Mouse (Mus musculus) 416B (cell line): ENCODE results near the gene Pmfbp1.
A peak's percentile ranks its signal among the peaks of the same experiment; 100 is the strongest.
"Not testable (repeated sequence)": the region's sequence is repeated elsewhere in the genome, so short reads cannot be mapped to it uniquely, and the experiment has no call there.

Experiments used
- DNase-seq: peaks from one replicate; pipeline ENCODE4 v3.0.0; 2011; ENCODE audit warnings: low read depth

The Pmfbp1 gene

DNA sequence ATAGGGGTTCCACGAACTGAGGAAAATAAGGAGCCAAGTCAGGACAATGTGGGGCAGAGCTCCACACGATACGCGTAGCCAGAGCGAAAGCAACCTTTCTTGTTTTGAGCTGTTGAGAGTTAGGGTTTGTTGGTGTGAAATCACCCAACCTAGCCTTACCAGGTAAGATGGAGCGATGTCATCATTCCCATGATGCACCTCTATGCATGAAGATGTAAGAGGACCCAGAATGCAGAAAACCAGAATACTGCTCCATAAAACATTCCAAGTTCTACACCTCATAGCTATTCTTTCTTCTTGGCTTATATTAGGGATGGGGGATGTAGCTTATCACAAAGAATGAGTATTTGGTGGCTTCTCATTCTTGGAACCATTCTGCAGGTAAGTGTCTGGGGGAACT is at the start of gene Pmfbp1:
TSS of gene Pmfbp1 (plus strand) at position 301 of the 400 bp plus-strand sequence.
- DNase-seq, result no peak

DNA sequence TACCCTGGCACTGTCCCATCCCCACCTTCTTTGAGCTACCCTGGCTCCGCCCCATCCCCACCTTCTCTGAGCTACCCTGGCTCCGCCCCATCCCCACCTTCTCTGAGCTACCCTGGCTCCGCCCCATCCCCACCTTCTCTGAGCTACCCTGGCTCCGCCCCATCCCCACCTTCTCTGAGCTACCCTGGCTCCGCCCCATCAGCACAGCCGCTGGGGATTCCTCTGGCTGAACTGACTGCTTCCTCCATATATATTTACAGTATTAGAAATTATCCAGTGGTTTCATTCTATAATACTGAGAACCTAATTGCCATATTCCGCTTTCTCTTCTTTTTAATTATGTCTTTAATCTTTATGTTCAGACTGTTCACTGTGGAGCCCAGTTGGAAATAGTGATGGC is 46.9 kb upstream of the Pmfbp1 start:
- DNase-seq, result not testable (repeated sequence)

DNA sequence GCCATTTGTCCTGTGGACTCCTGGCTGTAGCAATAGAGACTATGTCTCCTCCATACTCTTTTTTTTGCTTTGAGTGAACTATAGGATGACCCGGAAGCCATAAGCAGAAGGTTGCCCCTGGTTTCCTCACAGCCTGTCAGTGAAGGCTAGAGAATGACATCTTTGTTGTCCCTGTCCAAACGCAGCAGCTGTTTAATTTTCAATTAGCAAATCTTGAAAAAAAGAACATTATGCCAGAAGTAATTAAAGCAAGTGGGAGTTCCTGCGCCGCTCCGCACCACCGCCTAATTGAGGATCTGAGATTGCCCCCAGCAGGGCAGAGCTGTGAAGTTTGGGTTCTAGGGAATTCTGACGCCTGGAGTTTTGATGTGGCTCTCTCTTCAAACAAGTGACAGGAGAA is 42.8 kb upstream of the Pmfbp1 start:
- DNase-seq, result no peak

DNA sequence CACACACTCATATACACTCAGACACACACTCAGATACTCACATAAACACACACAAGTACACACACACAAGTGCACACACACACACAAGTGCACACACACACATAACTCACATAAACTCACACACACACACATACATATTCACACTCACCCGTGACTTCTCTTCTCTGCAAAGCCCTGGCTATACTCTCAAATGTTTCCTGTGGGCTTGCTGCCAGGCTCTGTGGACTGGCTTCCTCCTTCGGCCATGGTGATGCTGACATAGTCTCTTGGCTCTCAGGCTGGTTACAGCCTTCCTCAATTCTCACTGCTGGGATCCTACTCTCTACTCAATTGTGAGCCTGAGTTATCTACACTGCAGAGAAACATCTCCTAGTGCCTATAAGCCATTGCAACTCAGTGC is 38.7 kb upstream of the Pmfbp1 start:
- DNase-seq, result peak; percentile 3

DNA sequence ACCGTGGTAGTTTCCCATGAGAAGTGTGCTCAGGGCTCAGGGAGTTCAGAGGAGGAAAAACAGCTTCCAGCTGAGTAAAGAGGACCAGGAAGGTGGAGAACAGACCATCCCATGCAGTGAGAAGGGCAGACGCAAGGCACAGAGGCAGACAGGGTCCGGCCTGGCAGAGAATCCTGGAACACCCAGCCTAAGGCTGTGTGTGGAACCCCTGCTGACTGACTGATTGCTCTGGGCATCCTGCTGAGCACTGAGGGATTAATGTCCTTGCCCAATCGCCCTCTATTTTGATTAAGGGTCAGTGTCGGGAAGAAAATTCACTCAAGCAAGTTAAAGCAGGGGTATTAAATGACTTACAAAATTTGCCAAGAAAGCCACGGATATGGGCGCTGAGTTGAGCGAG is 36.4 kb upstream of the Pmfbp1 start:
- DNase-seq, result no peak

DNA sequence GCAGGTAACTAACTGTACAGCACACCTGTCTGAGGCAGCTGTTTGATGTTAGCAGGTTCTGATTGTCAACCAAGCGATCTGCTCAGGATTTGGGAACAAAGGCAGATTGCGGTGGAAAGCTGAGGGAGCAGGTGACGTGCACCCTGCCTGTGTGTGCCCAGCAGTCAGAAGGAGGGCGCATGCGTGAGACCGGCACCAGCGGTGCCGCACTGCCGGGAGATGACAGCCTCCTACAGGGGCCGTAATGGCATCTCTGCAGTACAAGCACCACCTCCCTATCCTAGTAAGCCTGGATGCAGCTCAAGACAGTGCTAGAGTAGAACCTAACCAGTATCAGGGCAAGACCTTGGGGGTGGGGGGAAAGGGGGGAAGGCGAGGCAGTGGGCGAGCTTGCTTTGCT is 35.2 kb upstream of the Pmfbp1 start:
- DNase-seq, result no peak

DNA sequence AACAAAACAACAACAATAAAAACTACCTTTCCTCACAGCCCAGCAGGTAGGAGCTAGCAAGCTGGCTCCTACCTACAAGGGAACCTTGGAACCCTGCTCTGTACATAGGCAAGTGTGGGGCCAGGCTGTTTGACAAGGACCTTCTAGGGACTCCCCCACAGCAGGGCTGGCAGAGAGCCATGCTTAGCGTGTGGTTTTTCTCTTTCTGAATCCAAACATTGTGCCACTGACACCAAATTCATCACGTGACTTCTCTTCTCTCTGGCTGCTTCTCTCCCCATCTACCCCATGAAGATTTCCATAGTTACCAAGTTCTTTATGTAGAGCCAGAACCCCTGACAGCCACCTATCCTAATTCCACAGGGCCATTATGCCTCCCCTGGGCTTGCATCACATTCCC is 30.8 kb upstream of the Pmfbp1 start:
- DNase-seq, result peak; percentile 20

DNA sequence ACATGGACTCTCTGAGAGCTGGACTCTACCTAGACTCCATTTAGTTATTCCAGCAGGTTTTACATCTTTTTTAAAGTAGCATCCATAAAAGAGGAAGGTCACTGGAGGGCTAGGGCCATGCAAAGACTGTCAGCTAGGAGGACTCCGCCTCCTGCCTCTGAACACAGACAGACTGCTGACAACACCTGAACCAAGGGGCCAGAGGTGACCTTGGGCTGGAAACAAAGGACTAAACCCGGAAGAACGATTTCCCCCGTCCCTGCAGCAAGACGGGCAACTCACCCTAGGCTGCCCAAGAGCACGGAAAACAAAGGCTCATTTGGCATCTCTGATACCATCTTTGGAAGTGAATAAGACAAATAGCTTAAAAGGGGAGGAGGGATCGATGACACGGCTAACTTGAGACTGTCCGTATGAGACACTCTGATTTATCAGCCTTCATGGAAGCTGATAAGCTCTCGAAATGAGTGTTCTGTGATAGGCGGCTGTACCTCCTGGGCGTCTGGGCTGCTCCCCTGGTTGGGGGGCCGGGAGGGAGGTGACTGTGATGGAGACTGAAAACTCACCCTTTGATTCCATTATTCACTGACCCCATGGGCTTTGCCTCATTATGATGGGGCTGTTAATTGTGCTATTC is 30.0 kb upstream of the Pmfbp1 start:
- DNase-seq, result no peak

DNA sequence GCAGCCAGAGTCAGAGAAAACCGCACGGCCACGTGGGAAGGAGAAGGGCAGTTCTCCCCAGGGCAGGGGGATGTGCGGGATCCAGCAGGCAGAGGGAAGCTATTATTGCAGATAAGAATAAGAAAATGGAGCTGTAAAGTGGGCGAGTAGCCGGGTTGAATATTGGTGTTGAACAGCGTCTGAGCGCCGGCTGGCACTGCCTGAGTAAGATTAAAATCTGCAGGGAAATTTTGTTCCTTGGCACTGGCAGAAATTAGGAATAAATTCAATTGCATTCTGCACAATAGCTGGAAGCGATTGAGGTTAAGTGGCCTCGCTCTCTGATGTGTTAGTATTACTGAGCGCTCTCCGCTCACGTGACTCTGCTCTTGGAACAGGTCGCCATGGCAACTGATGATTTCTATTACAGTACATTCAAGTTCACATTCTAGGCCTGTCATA is 29.4 kb upstream of the Pmfbp1 start:
- no peak for DNase-seq

DNA sequence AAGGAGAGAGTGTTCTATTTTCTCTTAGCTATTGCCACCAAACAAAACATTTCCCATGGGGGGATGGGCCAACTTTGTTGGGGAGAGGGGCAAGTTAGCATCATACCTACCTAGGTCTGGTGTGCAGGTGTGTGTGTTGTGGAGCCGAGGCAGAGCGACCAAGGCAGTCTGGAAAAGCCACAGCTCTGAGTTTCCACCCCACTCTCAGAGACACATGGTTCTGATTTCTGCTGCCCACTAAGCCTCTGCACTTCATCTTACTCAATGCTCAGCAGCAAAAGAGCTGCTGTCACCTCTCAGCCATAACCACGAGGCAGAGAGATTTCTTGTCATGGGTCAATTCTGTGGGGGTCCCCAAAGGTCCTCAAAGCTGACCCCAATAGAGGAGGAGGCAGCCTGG is 28.8 kb upstream of the Pmfbp1 start:
- no peak for DNase-seq

DNA sequence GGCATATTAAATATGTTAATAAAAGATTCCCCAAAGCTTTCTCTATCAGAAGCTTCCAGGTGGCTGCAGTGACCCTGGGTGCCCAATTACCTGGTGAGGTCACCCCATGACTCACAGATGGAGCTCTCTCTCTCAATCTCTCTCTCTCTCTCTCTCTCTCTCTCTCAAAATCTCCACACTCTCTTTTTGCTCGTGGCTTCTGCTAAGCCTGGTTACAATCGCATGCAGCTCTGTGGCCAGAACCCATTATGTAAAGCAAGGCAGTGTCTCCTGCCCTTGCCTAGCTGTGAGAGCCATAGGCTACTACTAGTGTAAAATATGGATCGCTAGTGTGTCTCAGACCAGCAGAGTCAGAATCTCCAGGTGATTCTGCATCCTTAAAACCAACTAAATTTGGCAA is 28.1 kb upstream of the Pmfbp1 start:
- no peak for DNase-seq

DNA sequence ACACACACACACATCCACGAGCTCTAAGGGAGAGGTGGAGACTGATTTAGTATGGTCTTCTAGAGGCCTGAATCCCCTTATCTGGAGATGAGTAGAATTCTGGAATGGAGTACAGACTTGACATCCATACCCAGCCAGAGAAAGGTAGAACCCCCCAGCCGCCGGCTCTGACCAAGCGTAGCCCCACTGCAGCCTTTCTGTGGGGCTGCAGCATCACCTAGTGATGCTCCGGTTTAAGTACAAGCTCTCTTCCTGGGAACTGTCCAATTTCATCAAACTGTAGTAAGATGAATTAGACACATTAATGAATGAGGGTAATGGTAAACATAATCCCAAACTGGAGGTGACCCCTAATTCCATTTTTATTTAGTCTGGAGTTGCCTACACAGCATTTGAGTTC is 26.3 kb upstream of the Pmfbp1 start:
- no peak for DNase-seq

DNA sequence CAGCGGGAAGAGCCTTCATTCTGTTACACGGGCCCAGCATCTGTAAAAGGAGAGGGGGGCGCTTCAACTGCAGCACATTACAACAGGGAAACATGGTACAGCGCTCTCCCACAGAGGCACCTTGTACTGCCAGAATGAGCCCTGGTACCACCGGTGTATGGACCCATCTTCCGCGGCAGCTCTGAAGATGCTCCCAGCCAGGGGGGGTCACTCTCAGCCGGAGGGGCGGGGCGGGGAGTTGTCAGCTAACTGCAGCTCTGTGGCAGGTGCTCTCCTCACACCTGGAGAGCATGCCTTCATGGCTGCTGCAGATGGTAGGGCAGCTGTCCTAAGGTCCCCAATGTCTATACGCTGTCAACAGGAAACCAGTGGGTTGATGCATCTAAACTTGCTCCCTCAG is 25.7 kb upstream of the Pmfbp1 start:
- DNase-seq, result no peak

DNA sequence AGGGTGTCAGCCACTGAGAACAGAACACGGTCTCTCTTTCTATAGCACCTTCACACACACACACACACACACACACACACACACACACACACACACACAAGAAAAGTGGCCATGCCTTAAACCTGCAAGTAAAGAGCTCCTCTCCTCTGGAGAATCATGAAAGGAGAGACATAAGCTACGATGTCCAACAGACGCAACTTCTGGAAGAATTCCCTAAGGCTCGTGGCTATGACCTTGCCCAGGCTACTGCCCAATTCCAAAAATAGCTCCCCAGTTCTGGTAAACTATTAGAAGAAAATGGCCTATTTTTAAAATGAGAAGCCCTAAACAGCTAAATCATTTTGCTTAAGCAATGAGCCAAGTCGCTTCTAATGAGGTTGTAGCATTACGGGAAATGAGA is 22.0 kb upstream of the Pmfbp1 start:
- DNase-seq, result no peak

DNA sequence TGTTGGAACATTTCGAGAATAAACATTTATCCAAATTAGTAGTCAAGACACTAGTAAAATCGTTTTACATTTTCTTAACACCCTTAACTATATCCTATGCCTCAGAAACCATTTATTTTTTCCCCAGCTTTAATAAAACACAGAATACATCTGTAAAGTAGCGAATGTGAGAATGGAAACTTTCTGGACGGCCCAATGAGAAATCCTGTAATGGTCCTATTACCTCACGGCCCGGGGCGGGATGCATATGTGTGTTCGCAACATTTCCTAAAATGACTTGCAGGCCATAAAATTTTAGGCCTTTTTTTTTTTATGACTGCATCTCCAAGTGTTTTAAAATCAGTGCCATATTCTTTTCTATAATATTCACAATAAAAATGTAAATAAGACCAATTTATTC is 21.4 kb upstream of the Pmfbp1 start:
- DNase-seq, result no peak

DNA sequence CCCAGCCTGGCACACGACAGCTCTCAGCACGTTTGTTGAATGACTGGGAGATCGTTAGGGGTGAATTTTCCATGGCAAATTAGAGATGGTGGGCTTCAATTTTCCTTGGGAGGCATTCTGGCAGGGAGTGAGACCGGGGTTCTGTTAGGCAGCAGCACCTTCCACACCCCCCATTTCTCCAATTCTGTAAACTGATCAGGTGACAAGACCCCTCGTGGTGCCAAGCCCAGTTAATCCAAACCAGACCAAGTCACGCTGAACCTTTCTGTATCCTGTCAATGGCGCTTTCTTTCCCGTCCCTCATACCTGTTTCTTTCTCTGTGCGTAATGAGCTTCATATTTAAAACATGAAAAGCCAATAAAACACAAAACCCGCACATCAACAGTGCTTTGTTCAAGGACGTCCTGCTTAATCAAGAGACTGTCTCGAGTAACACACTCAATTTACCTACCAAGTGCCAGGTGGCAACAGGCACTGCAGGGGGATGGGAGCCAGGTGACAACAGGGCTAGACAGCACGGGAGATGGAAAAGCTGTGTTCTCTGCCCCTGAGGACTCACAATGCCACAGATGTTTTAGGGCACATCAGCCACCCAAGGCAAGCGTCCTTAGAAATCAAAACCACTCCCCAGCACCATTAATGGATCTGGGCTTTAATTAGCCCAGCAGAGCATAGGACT is 19.2 kb upstream of the Pmfbp1 start:
- DNase-seq, result no peak

DNA sequence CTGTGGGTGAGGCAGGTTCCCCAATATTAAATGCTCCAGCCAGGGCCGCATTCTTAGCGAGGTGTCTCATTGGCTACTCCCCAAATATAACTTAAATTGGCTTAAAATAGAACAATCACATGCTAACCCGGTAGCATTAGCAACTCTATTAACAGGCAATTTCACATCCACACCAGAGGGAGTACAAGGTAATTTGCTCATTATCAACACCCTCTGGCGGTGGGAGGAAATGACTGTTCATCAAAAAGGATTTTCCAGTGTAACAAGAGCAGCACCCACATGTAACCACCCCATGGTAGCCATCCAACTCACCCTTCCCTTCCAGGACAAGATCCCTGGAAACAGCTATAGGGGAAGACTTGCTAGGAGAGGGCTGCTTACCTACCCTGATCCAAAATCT is 18.4 kb upstream of the Pmfbp1 start:
- peak; percentile 2 for DNase-seq

DNA sequence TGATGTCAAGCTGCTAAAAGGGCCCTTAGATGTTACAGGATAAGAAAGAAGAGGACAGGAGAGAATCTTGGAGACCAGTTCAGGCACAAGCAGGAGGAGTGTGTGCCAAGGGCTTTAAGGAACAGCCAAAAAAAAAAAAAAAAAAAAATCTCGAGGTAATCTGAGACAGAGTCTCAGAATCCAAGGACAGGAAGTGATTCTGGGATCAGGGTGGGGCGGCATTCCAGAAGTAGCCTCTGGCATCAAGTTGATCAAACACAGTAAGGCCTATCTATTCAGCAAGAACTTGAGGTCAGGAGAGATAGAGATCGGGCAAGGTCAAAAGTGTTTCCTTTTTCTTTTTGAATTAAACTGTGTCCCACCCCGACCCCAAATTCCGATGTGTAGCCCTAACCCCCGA is 15.2 kb upstream of the Pmfbp1 start:
- no peak for DNase-seq

DNA sequence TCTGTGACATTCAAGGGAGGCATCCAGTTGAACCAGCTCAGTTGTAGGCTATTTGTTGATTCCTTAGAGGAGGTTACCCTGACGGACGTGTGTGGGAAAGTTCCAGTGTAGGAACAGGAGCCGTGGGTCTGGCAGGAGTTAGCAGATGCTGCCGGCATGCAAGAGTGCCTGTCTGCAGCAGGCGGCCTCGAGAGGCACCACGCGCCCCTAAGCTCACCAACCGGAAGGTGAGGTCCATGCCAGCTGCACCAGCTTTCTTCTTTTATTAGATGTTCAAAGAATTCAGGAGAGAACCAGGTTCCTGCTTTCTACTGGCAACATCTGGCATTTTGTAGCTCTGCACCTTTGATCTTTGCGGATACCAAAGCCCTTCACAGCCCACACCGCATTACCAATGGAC is 9.1 kb upstream of the Pmfbp1 start:
- no peak for DNase-seq

DNA sequence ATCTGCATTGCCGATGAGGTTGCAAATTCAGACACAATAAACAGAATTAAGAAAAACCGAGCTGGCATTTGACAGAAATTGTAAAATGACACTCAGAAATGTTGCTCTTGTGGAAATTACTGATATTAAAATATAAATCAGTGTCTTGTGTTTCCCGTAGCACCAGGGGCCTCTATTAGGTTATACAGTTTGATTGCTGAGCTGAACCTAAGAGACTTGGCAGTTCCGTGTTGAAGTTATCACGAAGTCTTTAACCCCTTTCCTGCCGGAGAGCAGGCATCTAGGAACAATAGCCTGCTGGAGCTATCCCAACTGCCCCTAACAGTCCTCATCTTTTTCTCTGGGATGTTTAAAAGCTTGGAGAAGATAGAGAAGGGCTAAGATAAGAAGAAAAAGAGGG is 8.3 kb upstream of the Pmfbp1 start:
- DNase-seq, result no peak

DNA sequence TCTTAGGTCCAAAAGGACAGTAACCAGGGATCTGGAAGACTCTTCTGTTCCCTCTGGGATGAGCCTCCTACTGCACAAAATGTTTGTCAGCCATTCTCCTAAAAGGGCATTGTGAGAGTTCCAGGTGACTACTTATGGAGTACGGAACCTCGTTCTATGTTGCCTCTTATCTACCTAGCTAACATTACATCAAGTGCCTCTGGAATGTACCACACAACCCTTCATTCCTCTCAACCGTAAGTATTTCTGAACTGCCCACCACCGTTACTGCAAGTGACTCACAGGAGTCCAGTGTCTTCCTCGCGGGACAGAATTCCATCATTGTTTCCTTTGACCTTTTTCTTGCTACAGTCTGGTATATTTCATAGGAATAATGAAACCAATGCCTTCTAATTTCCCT is 1.0 kb upstream of the Pmfbp1 start:
- no peak for DNase-seq

DNA sequence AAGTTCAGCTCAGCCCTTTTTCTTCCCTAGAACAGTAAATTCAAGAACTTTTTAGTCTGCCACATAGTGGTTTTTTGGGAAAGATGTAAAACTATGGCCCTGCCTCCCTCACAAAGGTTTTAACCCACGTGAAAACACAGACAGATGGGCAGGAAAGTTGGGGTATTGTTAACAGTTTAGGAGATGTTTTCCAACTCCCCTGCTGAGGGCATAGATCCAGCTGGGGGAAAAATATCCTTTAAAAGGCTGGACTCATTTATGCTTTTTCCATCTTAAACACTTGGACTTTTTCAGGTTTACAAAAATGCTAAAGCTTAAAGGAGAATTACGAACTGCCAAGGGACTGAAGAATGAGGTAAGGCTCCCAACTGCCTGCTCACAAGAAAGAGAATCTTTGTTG is 774 bp downstream of the Pmfbp1 start:
- no peak for DNase-seq

DNA sequence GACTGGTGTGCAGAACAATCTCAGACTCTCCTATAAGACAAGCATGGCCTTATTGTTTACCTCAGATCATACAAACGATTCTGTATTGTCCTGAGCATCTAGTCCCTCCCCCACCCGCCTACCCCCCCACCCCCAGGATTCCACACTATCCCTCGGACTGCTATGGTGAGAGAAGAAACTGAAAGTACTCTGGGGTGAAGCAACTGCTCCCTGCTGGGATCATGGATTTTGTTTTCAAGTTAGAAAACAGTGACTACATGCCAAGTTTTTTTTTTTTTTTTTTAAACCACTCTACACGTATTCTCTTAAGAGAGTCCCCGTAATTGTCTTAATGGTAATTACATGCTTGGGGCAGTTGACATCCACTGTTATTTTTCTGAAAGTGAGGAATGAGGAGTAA is 3.6 kb downstream of the Pmfbp1 start:
- no peak for DNase-seq

DNA sequence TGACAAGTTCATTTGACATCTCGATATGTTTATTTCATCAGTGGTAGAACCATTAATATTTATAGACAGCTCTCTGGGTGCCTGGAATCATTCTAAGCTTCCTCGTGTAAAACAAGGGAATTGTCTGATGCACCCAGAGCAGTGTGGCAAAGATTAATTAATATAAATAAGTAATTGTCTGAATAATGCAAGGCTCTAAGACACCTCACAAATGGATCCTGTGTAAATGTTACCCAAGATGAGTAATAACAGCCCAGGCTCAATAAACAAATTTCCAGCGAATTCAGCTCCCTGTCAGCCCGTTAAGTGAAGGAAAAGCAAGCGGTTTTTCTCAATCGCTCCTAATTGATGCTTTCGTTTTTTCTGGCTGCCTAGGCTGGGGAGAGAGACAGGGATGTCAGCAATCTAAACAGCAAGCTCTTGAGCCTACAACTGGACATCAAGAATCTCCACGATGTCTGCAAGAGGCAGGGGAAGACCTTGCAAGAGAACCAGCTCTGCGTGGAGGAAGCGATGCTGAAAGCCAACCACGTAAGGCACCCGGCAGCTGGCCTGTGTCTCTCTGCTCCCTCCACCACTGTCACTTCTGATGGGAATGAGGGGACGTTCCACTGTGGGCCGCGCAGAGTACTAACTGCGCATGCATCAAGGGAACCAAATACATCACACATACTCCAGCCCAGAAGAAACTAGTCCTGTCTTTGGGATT is 5.3 kb downstream of the Pmfbp1 start:
- DNase-seq, result no peak
